Mouse (Mus musculus): ENCODE data around the gene Cdc7. TPM values are rescaled to one million over a fixed set of nuclear protein-coding genes. Genes with fewer than 3 reads are reported as not detected.

Gene Cdc7
- polyA plus RNA-seq, 1 experiment from 2014 or later: 35.0 TPM

Other genes starting within 250 kb of the Cdc7 start
- gene Hfm1, start 38.0 kb upstream of the Cdc7 start, polyA plus RNA-seq (2014; fragmentation: Nextera tagmentation; extraction: Ambion mirVana): 0.96 and 1.2 TPM in 2 replicates